Mouse (Mus musculus) B cell, adult 62 days (primary cell): ENCODE results near the gene Vwc2. TPM values are rescaled to one million over a fixed set of nuclear protein-coding genes. Genes with fewer than 3 reads are reported as not detected.

ENCODE experiments used
- total RNA-seq: library from RNA; stranded (reverse); gene quantifications from 4 replicates; pipeline ENCODE4 v1.2.4, GENCODE M21; 2023

The Vwc2 gene
- total RNA-seq, result not detected in 4 replicates

GRCm38 (mm10) chr11:11113576-11114233 is at the start of gene Vwc2:
Gene Vwc2, plus strand, starts transcription at chr11:11114223.

